In genomic region chr15:79413201-79413600, GRCm38 (mm10) we compare ENCODE assay signal across 23 mouse cellular contexts. TPM values are rescaled to one million over a fixed set of nuclear protein-coding genes. Genes with fewer than 3 reads are reported as not detected.
DNase-seq lines count a peak whose midpoint lies in the region; TF ChIP-seq lines count a peak whose summit lies in the region.
"Had no signal": no experiment of that assay in that cellular context is flagged by ENCODE, and none has a peak within 500 bp of the region (broad histone marks: within the 10 kb centered on the region; RNA-seq: fewer than 3 reads in every experiment).

No protein-coding gene starts in this region.

- no peak for TF ChIP-seq POLR2A in small intestine, adult 2 months (IDR thresholded peaks at IDR 0.05; ENCODE audit: low read depth, low read length)

- 0 out of 2 replicates have a peak, but pooled peaks cover 1% of the 10 kb centered on the region for H3K36me3 ChIP-seq in small intestine, adult 2 months (ENCODE audit: control insufficient read depth, insufficient read depth, low read length)

- peaks cover 12% of the 10 kb centered on the region; the same call in 1 of the 2 replicates for H3K4me1 ChIP-seq in small intestine, adult 2 months (ENCODE audit: control insufficient read depth, insufficient read depth, insufficient read length, low read length)
- H3K4me1 ChIP-seq: forebrain, embryonic 12.5 days; forebrain, embryonic 15.5 days had no signal

- no peak for DNase-seq in gastrocnemius, adult 2 months
- no peak for DNase-seq in gastrocnemius, adult 18-20 months (ENCODE audit: low spot score)
- DNase-seq in thymus, postnatal 25 days = peak; percentile 34
- no peak for DNase-seq in frontal cortex, postnatal 14 days (ENCODE audit: low spot score in 2 of 2)
- no peak for DNase-seq in lung, postnatal 14 days
- DNase-seq: adrenal gland, adult 8-10 months; adrenal gland, postnatal 25 days; cerebellum, adult 11 months; cerebellum, adult 2 months; cerebellum, adult 9-11 months; cerebellum, postnatal 25 days; gastrocnemius, postnatal 25 days; heart, postnatal 10 days; heart, postnatal 36 days had no signal

- TF ChIP-seq CTCF in gastrocnemius, adult 2 months (IDR thresholded peaks at IDR 0.05) = no peak
- no peak for TF ChIP-seq CTCF in small intestine, adult 2 months (IDR thresholded peaks at IDR 0.05; ENCODE audit: extremely low read depth, insufficient read length, insufficient replicate concordance, low read depth, low read length)

- intact Hi-C loops in gastrocnemius, adult 2 months (cut with DNase I) = no loop called here

- 93% methylated on average over 3 of the region's 3 CpGs for WGBS in small intestine, adult 2 months

- H3K27ac ChIP-seq in gastrocnemius, adult 2 months = peak overlapping the region; percentile 48; the same call in 1 of the 2 replicates
- peak overlapping the region; percentile 45; the same call in 1 of the 2 replicates for H3K27ac ChIP-seq in small intestine, adult 2 months (ENCODE audit: insufficient read depth, low read depth, low read length)
- H3K27ac ChIP-seq: embryonic facial prominence, embryonic 12.5 days; embryonic facial prominence, embryonic 15.5 days; forebrain, embryonic 12.5 days; forebrain, embryonic 15.5 days; heart, embryonic 15.5 days; hindbrain, embryonic 10.5 days; hindbrain, embryonic 13.5 days had no signal

- H3K27me3 ChIP-seq in small intestine, adult 2 months (ENCODE audit: control insufficient read depth, insufficient read depth, low read length) = no peaks in the 10 kb centered on the region
- H3K27me3 ChIP-seq: embryonic facial prominence, embryonic 12.5 days; embryonic facial prominence, embryonic 15.5 days; forebrain, embryonic 12.5 days; forebrain, embryonic 15.5 days; heart, embryonic 12.5 days; heart, embryonic 15.5 days; hindbrain, embryonic 13.5 days had no signal

- H3K4me3 ChIP-seq in gastrocnemius, adult 2 months = no peak overlapping the region
- peak overlapping the region; percentile 45 for H3K4me3 ChIP-seq in small intestine, adult 2 months (ENCODE audit: low read depth, low read length)
- H3K4me3 ChIP-seq: embryonic facial prominence, embryonic 12.5 days; embryonic facial prominence, embryonic 15.5 days; forebrain, embryonic 12.5 days; forebrain, embryonic 15.5 days; heart, embryonic 12.5 days; heart, embryonic 15.5 days; hindbrain, embryonic 10.5 days; hindbrain, embryonic 13.5 days had no signal

RNA-seq across cellular contexts. Expression of gene Tmem184b, which starts 9.8 kb away (rescaled TPM):
- total RNA-seq in gastrocnemius, adult 2 months (2021) = 10 to 100 TPM; 26.1 to 36.7 TPM
- total RNA-seq in gastrocnemius, adult 18-20 months (2021) = 10 to 100 TPM; 23.6 to 31.2 TPM
- polyA plus RNA-seq in small intestine, adult 2 months (2012; rRNA removed) = 80.3 and 168 TPM in 2 replicates

RNA-seq across cellular contexts. Expression of gene Csnk1e, which starts 42.2 kb away (rescaled TPM):
- 10 to 100 TPM; 41.8 to 61.4 TPM for total RNA-seq in gastrocnemius, adult 2 months (2021)
- 10 to 100 TPM; 45.4 to 48.0 TPM for total RNA-seq in gastrocnemius, adult 18-20 months (2021)
- polyA plus RNA-seq in small intestine, adult 2 months (2012; rRNA removed) = 14.7 and 25.9 TPM in 2 replicates
